ENCODE assay signal across 29 mouse cellular contexts in genomic region chr6:142795655-142796441, GRCm38 (mm10). TPM values are rescaled to one million over a fixed set of nuclear protein-coding genes. Genes with fewer than 3 reads are reported as not detected.
DNase-seq lines count a peak whose midpoint lies in the region; ATAC-seq and TF ChIP-seq lines count a peak whose summit lies in the region.
"Had no signal": no experiment of that assay in that cellular context is flagged by ENCODE, and none has a peak within 500 bp of the region (broad histone marks: within the 10 kb centered on the region; RNA-seq: fewer than 3 reads in every experiment).

No protein-coding gene starts in this region.

- WGBS in stomach, embryonic 14.5 days, result 32% methylated on average over 15 of the region's 15 CpGs
- WGBS in stomach, postnatal 0 days, result 26% methylated on average over 15 of the region's 15 CpGs
- WGBS in lung, embryonic 14.5 days, result 27% methylated on average over 15 of the region's 15 CpGs

- no peak overlapping the region for H3K4me2 ChIP-seq in stomach, embryonic 14.5 days (replicated peaks; ENCODE audit: low read depth, low read length)
- H3K4me2 ChIP-seq in stomach, postnatal 0 days (replicated peaks; ENCODE audit: low read depth), result no peak overlapping the region
- 0 out of 2 replicates have a peak overlapping the region, but pooled peaks have one; percentile 2 for H3K4me2 ChIP-seq in lung, embryonic 14.5 days
- H3K4me2 ChIP-seq: embryonic facial prominence, embryonic 13.5 days; heart, embryonic 15.5 days; limb, embryonic 12.5 days; liver, embryonic 15.5 days; neural tube, embryonic 15.5 days had no signal

- H3K4me1 ChIP-seq in stomach, embryonic 14.5 days (ENCODE audit: control insufficient read depth, insufficient read depth, low read length), result peaks cover 25% of the 10 kb centered on the region
- no peaks in the 10 kb centered on the region for H3K4me1 ChIP-seq in stomach, postnatal 0 days (replicated peaks; ENCODE audit: control insufficient read depth, insufficient read depth)
- 0 out of 2 replicates have a peak, but pooled peaks cover 3% of the 10 kb centered on the region for H3K4me1 ChIP-seq in lung, embryonic 14.5 days (ENCODE audit: insufficient read depth)
- H3K4me1 ChIP-seq: limb, embryonic 12.5 days had no signal

- no peak for DNase-seq in stomach, postnatal 0 days (ENCODE audit: low spot score)
- peak; percentile 19 for DNase-seq in lung, embryonic 14.5 days
- DNase-seq in lung, postnatal 14 days, result peak; percentile 16
- DNase-seq in right cerebral cortex, postnatal 25 days, result no peak
- DNase-seq in kidney, adult 18-20 months, result no peak
- DNase-seq in cerebellum, adult 18-20 months, result no peak
- DNase-seq: adrenal gland, postnatal 25 days; cerebellum, adult 11-12 months; cerebellum, postnatal 10 days; forebrain, postnatal 0 days; kidney, adult 8-10 months; kidney, postnatal 10 days; layer of hippocampus, adult 9-11 months; midbrain, embryonic 14.5 days; right cerebral cortex, postnatal 4 days had no signal

- no peaks in the 10 kb centered on the region for H3K27me3 ChIP-seq in stomach, embryonic 14.5 days (ENCODE audit: control insufficient read depth, insufficient read depth, low read length)
- no peaks in the 10 kb centered on the region for H3K27me3 ChIP-seq in stomach, postnatal 0 days (ENCODE audit: control insufficient read depth, insufficient read depth, low read length)
- no peaks in the 10 kb centered on the region for H3K27me3 ChIP-seq in lung, embryonic 14.5 days (ENCODE audit: insufficient read depth, low read length)
- H3K27me3 ChIP-seq: embryonic facial prominence, embryonic 13.5 days; limb, embryonic 12.5 days; liver, embryonic 15.5 days; neural tube, embryonic 15.5 days; Patski had no signal

- H3K9me3 ChIP-seq in stomach, embryonic 14.5 days (ENCODE audit: control insufficient read depth, low read depth, low read length), result no peaks in the 10 kb centered on the region
- no peaks in the 10 kb centered on the region for H3K9me3 ChIP-seq in stomach, postnatal 0 days (ENCODE audit: control insufficient read depth, low read length)
- H3K9me3 ChIP-seq in lung, embryonic 14.5 days (ENCODE audit: low read depth, low read length), result no peaks in the 10 kb centered on the region
- H3K9me3 ChIP-seq: embryonic facial prominence, embryonic 13.5 days; forebrain, embryonic 10.5 days; heart, embryonic 10.5 days; heart, embryonic 15.5 days; limb, embryonic 12.5 days; liver, embryonic 15.5 days; neural tube, embryonic 15.5 days had no signal

- TF ChIP-seq EP300 in stomach, postnatal 0 days (optimal IDR thresholded peaks at IDR 0.05), result no peak

- TF ChIP-seq CTCF in stomach, postnatal 0 days (IDR thresholded peaks at IDR 0.05; ENCODE audit: low read depth), result no peak
- no peak for TF ChIP-seq CTCF in lung, embryonic 14.5 days (IDR thresholded peaks at IDR 0.05; ENCODE audit: low read depth)

- peak; percentile 65; the same call in 1 of the 2 replicates for ATAC-seq in stomach, embryonic 14.5 days (ENCODE audit: insufficient number of reproducible peaks, insufficient read depth, low FRiP score, low read depth)
- no peak for ATAC-seq in stomach, postnatal 0 days (ENCODE audit: low FRiP score, low TSS enrichment)
- peak; percentile 78; the same call in 1 of the 2 replicates for ATAC-seq in lung, embryonic 14.5 days (ENCODE audit: insufficient read depth)
- ATAC-seq: forebrain, postnatal 0 days; hindbrain, embryonic 16.5 days; Patski had no signal

- no peak overlapping the region for H3K27ac ChIP-seq in stomach, embryonic 14.5 days (ENCODE audit: low read length)
- no peak overlapping the region for H3K27ac ChIP-seq in stomach, postnatal 0 days (replicated peaks)
- H3K27ac ChIP-seq in lung, embryonic 14.5 days (ENCODE audit: low read depth), result no peak overlapping the region
- H3K27ac ChIP-seq: embryonic facial prominence, embryonic 13.5 days; forebrain, embryonic 10.5 days; heart, embryonic 10.5 days; heart, embryonic 15.5 days; limb, embryonic 12.5 days; liver, embryonic 15.5 days; neural tube, embryonic 15.5 days had no signal

- H3K9ac ChIP-seq in stomach, embryonic 14.5 days (replicated peaks; ENCODE audit: low read depth, low read length), result no peak overlapping the region
- no peak overlapping the region for H3K9ac ChIP-seq in stomach, postnatal 0 days (ENCODE audit: low read length)
- no peak overlapping the region for H3K9ac ChIP-seq in lung, embryonic 14.5 days
- H3K9ac ChIP-seq: embryonic facial prominence, embryonic 13.5 days; forebrain, postnatal 0 days; heart, embryonic 15.5 days; limb, embryonic 12.5 days; liver, embryonic 15.5 days; neural tube, embryonic 15.5 days had no signal

- no peaks in the 10 kb centered on the region for H3K36me3 ChIP-seq in stomach, embryonic 14.5 days (ENCODE audit: control insufficient read depth, insufficient read depth, low read length)
- H3K36me3 ChIP-seq in stomach, postnatal 0 days (ENCODE audit: control insufficient read depth, insufficient read depth, low read length), result no peaks in the 10 kb centered on the region
- no peaks in the 10 kb centered on the region for H3K36me3 ChIP-seq in lung, embryonic 14.5 days (ENCODE audit: insufficient read depth)
- H3K36me3 ChIP-seq: embryonic facial prominence, embryonic 13.5 days; forebrain, embryonic 10.5 days; heart, embryonic 10.5 days; heart, embryonic 15.5 days; limb, embryonic 12.5 days; liver, embryonic 15.5 days; neural tube, embryonic 15.5 days had no signal

- no peak overlapping the region for H3K4me3 ChIP-seq in stomach, embryonic 14.5 days (ENCODE audit: low read depth, low read length)
- H3K4me3 ChIP-seq in stomach, postnatal 0 days (ENCODE audit: low read depth, low read length), result no peak overlapping the region
- H3K4me3 ChIP-seq in lung, embryonic 14.5 days (ENCODE audit: low read depth, low read length), result no peak overlapping the region
- H3K4me3 ChIP-seq: embryonic facial prominence, embryonic 13.5 days; forebrain, embryonic 10.5 days; heart, embryonic 10.5 days; heart, embryonic 15.5 days; limb, embryonic 12.5 days; liver, embryonic 15.5 days; neural tube, embryonic 15.5 days had no signal

RNA-seq across cellular contexts. Expression of gene Sult6b2, which starts 8.5 kb away (rescaled TPM):
- not detected in 2 replicates for polyA plus RNA-seq in stomach, embryonic 14.5 days (2014; fragmentation: Nextera tagmentation; extraction: Ambion mirVana)
- not detected in 2 replicates for polyA plus RNA-seq in stomach, postnatal 0 days (2015; fragmentation: Nextera tagmentation; extraction: Ambion mirVana)
- polyA plus RNA-seq in lung, embryonic 14.5 days (2014; fragmentation: Nextera tagmentation; extraction: Ambion mirVana), result not detected in 2 replicates
- polyA plus RNA-seq: embryonic facial prominence, embryonic 13.5 days; gonadal fat pad, adult 2 months; heart, embryonic 10.5 days; heart, embryonic 15.5 days; hindbrain, embryonic 11.5 days; limb, embryonic 12.5 days; liver, adult 2 months; midbrain, embryonic 14.5 days; spleen, adult 2 months had no signal

RNA-seq across cellular contexts. Expression of gene Cmas, which starts 39.4 kb away (rescaled TPM):
- 89.2 and 91.9 TPM in 2 replicates for polyA plus RNA-seq in stomach, embryonic 14.5 days (2014; fragmentation: Nextera tagmentation; extraction: Ambion mirVana)
- polyA plus RNA-seq in stomach, postnatal 0 days (2015; fragmentation: Nextera tagmentation; extraction: Ambion mirVana), result 79.5 and 80.7 TPM in 2 replicates
- 71.1 and 71.8 TPM in 2 replicates for polyA plus RNA-seq in lung, embryonic 14.5 days (2014; fragmentation: Nextera tagmentation; extraction: Ambion mirVana)

Comparison
In these comparisons a context has a peak if more than half of its experiments do, and no peak if none do; other contexts are left out.
1. DNase-seq: peak in lung, embryonic 14.5 days (single experiment) and lung, postnatal 14 days (single experiment); none in stomach, postnatal 0 days (single experiment), right cerebral cortex, postnatal 25 days (single experiment), kidney, adult 18-20 months (single experiment) and cerebellum, adult 18-20 months (0 of 2).